Mouse (Mus musculus) small intestine, adult 2 months (tissue): ENCODE measurements around the gene Phpt1.

Experiments used
- CTCF ChIP-seq: fragments of 200-500 bp; IDR thresholded peaks from 2 replicates; pipeline ENCODE4 v1.5.1; 2012; ENCODE audit warnings: low read depth, mild to moderate bottlenecking, control low read depth, inconsistent platforms, low read length, moderate library complexity, mixed read lengths; ENCODE audit not compliant: insufficient replicate concordance, insufficient read length; ENCODE audit errors: extremely low read depth
- POLR2A ChIP-seq: fragments of 200-500 bp; IDR thresholded peaks from 2 replicates; pipeline ENCODE4 v1.6.1; 2012; ENCODE audit warnings: low read depth, mild to moderate bottlenecking, control low read depth, inconsistent platforms, low read length, moderate library complexity

DNA sequence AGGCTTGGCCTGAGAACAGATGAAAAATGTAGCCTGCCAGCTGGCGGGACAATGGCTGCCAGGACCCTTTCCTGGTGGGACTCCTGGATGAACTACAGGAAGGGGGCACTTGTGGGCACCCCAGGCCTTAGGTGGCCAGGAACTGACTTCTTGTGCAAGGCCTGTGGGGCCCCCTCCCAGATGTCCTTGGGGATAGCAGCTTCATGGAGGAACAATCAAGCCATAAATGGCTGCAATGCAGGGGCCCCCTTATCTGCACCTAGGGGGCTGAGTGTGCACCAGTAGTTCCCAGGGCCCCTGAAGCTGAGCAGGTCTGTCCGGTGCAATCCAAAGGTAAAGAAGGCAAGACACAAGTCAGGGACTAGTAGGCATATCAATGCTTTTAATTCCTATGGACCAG lies 2.0 kb downstream of the Phpt1 start:
- TF ChIP-seq CTCF, result no peak
- no peak for TF ChIP-seq POLR2A
